Mouse (Mus musculus) midbrain, embryonic 15.5 days (tissue): ENCODE data around the gene Pou4f2. TPM values are rescaled to one million over a fixed set of nuclear protein-coding genes. Genes with fewer than 3 reads are reported as not detected.

Experiments
- ATAC-seq: fragments of 200-750 bp; cut with Nextera tagmentation; replicated peaks from 2 replicates; pipeline ENCODE4 v1.8.0; 2017; ENCODE audit warnings: moderate TSS enrichment
- H3K27ac ChIP-seq: fragments of 300-500 bp; sonication (generic); 2 replicates; pipeline ENCODE4 v1.5.1; 2015; ENCODE audit warnings: mild to moderate bottlenecking, inconsistent platforms
- H3K27me3 ChIP-seq: fragments of 300-500 bp; sonication (generic); replicated peaks from 2 replicates; pipeline ENCODE4 v1.6.1; 2015; ENCODE audit warnings: inconsistent platforms
- H3K36me3 ChIP-seq: fragments of 300-500 bp; sonication (generic); replicated peaks from 2 replicates; pipeline ENCODE4 v1.6.1; 2015; ENCODE audit warnings: inconsistent platforms
- H3K4me1 ChIP-seq: fragments of 300-500 bp; sonication (generic); 2 replicates; pipeline ENCODE4 v1.6.1; 2015; ENCODE audit warnings: inconsistent platforms
- H3K4me2 ChIP-seq: fragments of 300-500 bp; sonication (generic); 2 replicates; pipeline ENCODE4 v1.6.1; 2015; ENCODE audit warnings: inconsistent platforms, mild to moderate bottlenecking, moderate library complexity
- H3K4me3 ChIP-seq: fragments of 300-500 bp; sonication (generic); 2 replicates; pipeline ENCODE4 v1.5.1; 2015; ENCODE audit warnings: mild to moderate bottlenecking, inconsistent platforms
- H3K9ac ChIP-seq: fragments of 300-500 bp; sonication (generic); 2 replicates; pipeline ENCODE4 v1.6.1; 2015; ENCODE audit warnings: mild to moderate bottlenecking, inconsistent platforms
- H3K9me3 ChIP-seq: fragments of 300-500 bp; sonication (generic); 2 replicates; pipeline ENCODE4 v1.6.1; 2016; ENCODE audit warnings: inconsistent platforms
- WGBS: fragments of 180-500 bp; shearing (Covaris S2); methylation state at CpG from one replicate; pipeline ENCODE4 v1.1.7; 2015; ENCODE audit warnings: mixed read lengths; 5-methylcytosine and 5-hydroxymethylcytosine counted together
- polyA plus RNA-seq: library from polyadenylated mRNA; unstranded; fragments of >200 nt; fragmentation: Nextera tagmentation; extraction: Ambion mirVana; gene quantifications from 2 replicates; pipeline ENCODE4 v1.2.1, GENCODE M21; 2015

The Pou4f2 gene
- 15.8 and 19.3 TPM in 2 replicates for polyA plus RNA-seq

- peak within 1 kb of the TSS; percentile 43 for H3K4me3 ChIP-seq
- peaks cover 50% of the 10 kb centered on the region for H3K27me3 ChIP-seq
- H3K9ac ChIP-seq, result peak within 1 kb of the TSS; percentile 42
- H3K36me3 ChIP-seq, result no peaks in the 10 kb centered on the region
- H3K27ac ChIP-seq, result peak within 1 kb of the TSS; percentile 72
- H3K9me3 ChIP-seq, result no peaks in the 10 kb centered on the region
- peaks cover 35% of the 10 kb centered on the region for H3K4me1 ChIP-seq
- WGBS, result under 1% methylated on average over 54 of the region's 54 CpGs
- peak; percentile 64 for ATAC-seq
- H3K4me2 ChIP-seq, result peak within 1 kb of the TSS; percentile 67
Measured at GRCm38 (mm10) chr8:78436071-78436651, at the start of gene Pou4f2. Pou4f2 (minus strand) TSS chr8:78436645.

- Histone ChIP-seq H3K36me3 (no peaks in the 10 kb centered on the region), H3K9ac (no peak overlapping the region), H3K9me3 (no peaks in the 10 kb centered on the region), H3K4me3 (no peak overlapping the region), H3K4me2 (no peak overlapping the region), H3K27me3 (no peaks in the 10 kb centered on the region), H3K4me1 (no peaks in the 10 kb centered on the region), H3K27ac (no peak overlapping the region)
- 65% methylated on average over 6 of the region's 6 CpGs for WGBS
- no peak for ATAC-seq
Measured at GRCm38 (mm10) chr8:78477051-78477829, 40.8 kb upstream of the Pou4f2 start.

DNA sequence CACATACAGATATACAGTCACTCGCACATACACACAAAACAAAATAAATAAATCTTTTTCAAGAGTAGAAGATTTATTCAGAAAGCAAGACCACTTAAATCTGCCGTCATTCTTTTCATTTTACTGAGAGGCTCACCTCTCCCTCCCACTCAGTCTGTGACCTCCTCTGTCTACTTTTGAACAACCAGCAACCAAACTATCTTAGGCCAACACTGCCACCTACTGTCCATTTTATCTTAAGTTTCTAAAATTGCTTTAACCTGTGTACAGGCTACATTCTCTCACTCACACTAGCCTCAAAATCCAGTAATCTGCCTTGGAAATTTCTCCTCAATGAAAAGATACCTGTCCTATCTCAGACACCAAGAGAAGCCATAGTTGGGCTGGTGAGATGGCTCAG, 31.4 kb upstream of the Pou4f2 start:
- ATAC-seq, result no peak
- no peak overlapping the region for H3K9ac ChIP-seq
- no peaks in the 10 kb centered on the region for H3K36me3 ChIP-seq
- H3K4me1 ChIP-seq, result no peaks in the 10 kb centered on the region
- H3K9me3 ChIP-seq, result no peaks in the 10 kb centered on the region
- no peak overlapping the region for H3K4me2 ChIP-seq
- no peak overlapping the region for H3K27ac ChIP-seq
- 81% methylated on average over 2 of the region's 2 CpGs for WGBS
- no peaks in the 10 kb centered on the region for H3K27me3 ChIP-seq
- no peak overlapping the region for H3K4me3 ChIP-seq

- H3K4me1 ChIP-seq, result no peaks in the 10 kb centered on the region
Measured at GRCm38 (mm10) chr8:78463941-78464340, 27.5 kb upstream of the Pou4f2 start.

GRCm38 (mm10) chr8:78456441-78456840, 20.0 kb upstream of the Pou4f2 start:
- Histone ChIP-seq H3K4me2 (no peak overlapping the region), H3K27ac (no peak overlapping the region), H3K4me1 (no peaks in the 10 kb centered on the region), H3K36me3 (no peaks in the 10 kb centered on the region), H3K9me3 (no peaks in the 10 kb centered on the region), H3K27me3 (no peaks in the 10 kb centered on the region), H3K4me3 (no peak overlapping the region), H3K9ac (no peak overlapping the region)
- no peak for ATAC-seq
- 79% methylated on average over 3 of the region's 3 CpGs for WGBS

More at GRCm38 (mm10) chr8:78463941-78464340, 27.5 kb upstream of the Pou4f2 start:
- Histone ChIP-seq H3K36me3 (no peaks in the 10 kb centered on the region), H3K27ac (no peak overlapping the region), H3K9ac (no peak overlapping the region), H3K9me3 (no peaks in the 10 kb centered on the region), H3K4me2 (no peak overlapping the region), H3K27me3 (no peaks in the 10 kb centered on the region), H3K4me3 (no peak overlapping the region)
- no peak for ATAC-seq
- WGBS, result 92% methylated on average over 2 of the region's 2 CpGs

DNA sequence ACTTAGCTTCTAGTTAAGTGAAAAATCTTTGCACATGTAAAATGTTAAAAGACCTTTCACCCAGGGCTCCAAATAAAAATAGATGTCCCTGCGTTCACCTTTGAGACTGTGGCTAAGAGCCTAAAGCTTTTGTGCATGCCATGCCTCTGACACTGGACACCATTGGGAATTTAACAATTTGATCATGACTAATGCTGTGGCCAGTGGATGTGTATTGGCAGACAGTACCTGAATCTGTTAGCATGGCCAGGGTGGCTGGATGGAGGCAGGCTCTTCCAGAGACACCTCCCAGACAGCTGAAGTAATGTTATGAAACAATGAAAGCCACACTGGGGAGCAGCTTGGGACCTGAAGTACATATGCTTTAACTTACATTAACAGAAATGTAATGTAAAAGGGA, 6.3 kb upstream of the Pou4f2 start:
- no peak overlapping the region for H3K4me3 ChIP-seq
- no peak for ATAC-seq
- WGBS, result 58% methylated on average over 1 of the region's 1 CpGs
- no peak overlapping the region for H3K9ac ChIP-seq
- H3K4me1 ChIP-seq, result peaks cover 6% of the 10 kb centered on the region
- H3K9me3 ChIP-seq, result no peaks in the 10 kb centered on the region
- H3K36me3 ChIP-seq, result no peaks in the 10 kb centered on the region
- H3K27me3 ChIP-seq, result peaks cover 37% of the 10 kb centered on the region
- H3K27ac ChIP-seq, result no peak overlapping the region
- no peak overlapping the region for H3K4me2 ChIP-seq

DNA sequence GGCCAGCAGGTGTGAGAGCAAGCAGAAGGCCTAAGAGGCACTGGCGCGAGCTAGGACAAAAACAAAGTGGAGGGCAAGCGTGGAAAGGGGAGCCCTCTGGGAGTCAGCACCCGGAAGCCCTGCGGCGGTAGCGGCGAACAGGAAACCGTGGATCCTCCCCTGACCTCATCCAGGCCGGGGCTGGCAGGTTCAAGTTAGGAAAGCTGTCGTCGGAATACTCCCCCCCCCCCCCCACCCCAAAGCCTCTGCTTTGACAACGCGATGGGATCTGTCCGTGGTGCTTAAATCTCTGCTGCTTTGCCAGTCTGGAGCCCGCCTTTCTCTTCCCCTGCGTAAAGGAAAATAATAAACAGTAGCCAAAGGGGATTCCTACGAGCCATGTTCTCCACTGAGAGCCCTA, 1.7 kb upstream of the Pou4f2 start:
- Histone ChIP-seq H3K36me3 (no peaks in the 10 kb centered on the region), H3K4me2 (peak overlapping the region; percentile 67), H3K4me1 (peaks cover 35% of the 10 kb centered on the region), H3K9me3 (no peaks in the 10 kb centered on the region), H3K27me3 (peaks cover 49% of the 10 kb centered on the region), H3K4me3 (peak overlapping the region; percentile 43), H3K9ac (no peak overlapping the region), H3K27ac (peak overlapping the region; percentile 72)
- ATAC-seq, result no peak
- WGBS, result 0% methylated on average over 18 of the region's 18 CpGs

GRCm38 (mm10) chr8:78437140-78438045, 948 bp upstream of the Pou4f2 start:
- Histone ChIP-seq H3K27ac (peak overlapping the region; percentile 72), H3K4me2 (peak overlapping the region; percentile 67), H3K4me1 (peaks cover 35% of the 10 kb centered on the region), H3K27me3 (peaks cover 52% of the 10 kb centered on the region), H3K36me3 (no peaks in the 10 kb centered on the region), H3K9ac (peak overlapping the region; percentile 42), H3K4me3 (peak overlapping the region; percentile 43), H3K9me3 (no peaks in the 10 kb centered on the region)
- 2% methylated on average over 32 of the region's 32 CpGs for WGBS
- ATAC-seq, result peak; percentile 62

GRCm38 (mm10) chr8:78436661-78437060, 216 bp upstream of the Pou4f2 start:
- peak; percentile 53; the same call in 1 of the 2 replicates for ATAC-seq
- WGBS, result 0% methylated on average over 23 of the region's 25 CpGs
- Histone ChIP-seq H3K9me3 (no peaks in the 10 kb centered on the region), H3K4me1 (peaks cover 35% of the 10 kb centered on the region), H3K9ac (peak overlapping the region; percentile 42), H3K4me3 (peak overlapping the region; percentile 43), H3K27ac (peak overlapping the region; percentile 72), H3K27me3 (peaks cover 51% of the 10 kb centered on the region), H3K4me2 (peak overlapping the region; percentile 67), H3K36me3 (no peaks in the 10 kb centered on the region)

DNA sequence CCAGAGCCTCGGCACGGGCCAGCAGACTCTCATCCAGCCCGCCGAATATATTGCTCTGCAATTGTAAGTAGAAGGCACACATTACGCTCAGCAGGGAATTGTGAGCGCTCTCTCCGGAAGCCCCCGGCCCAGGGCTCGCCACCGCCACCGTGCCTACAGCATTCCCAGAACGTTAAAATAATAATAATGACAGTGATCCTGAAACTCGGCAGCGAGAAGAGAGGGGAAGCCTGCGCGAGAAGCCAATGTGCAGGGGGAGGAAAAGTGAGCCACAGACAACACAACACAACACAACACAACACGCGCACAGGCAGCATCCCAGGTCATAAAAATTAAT, 853 bp downstream of the Pou4f2 start:
- H3K9me3 ChIP-seq, result no peaks in the 10 kb centered on the region
- ATAC-seq, result peak; percentile 2
- WGBS, result under 1% methylated on average over 18 of the region's 18 CpGs
- H3K27ac ChIP-seq, result peak overlapping the region; percentile 72
- no peaks in the 10 kb centered on the region for H3K36me3 ChIP-seq
- H3K4me1 ChIP-seq, result peaks cover 35% of the 10 kb centered on the region
- peak overlapping the region; percentile 42 for H3K9ac ChIP-seq
- peaks cover 50% of the 10 kb centered on the region for H3K27me3 ChIP-seq
- H3K4me3 ChIP-seq, result peak overlapping the region; percentile 43
- H3K4me2 ChIP-seq, result peak overlapping the region; percentile 67

- Histone ChIP-seq H3K27ac (peak overlapping the region; percentile 72), H3K4me2 (peak overlapping the region; percentile 67), H3K4me1 (peaks cover 32% of the 10 kb centered on the region), H3K36me3 (no peaks in the 10 kb centered on the region), H3K9ac (peak overlapping the region; percentile 42), H3K27me3 (peaks cover 49% of the 10 kb centered on the region), H3K4me3 (peak overlapping the region; percentile 43), H3K9me3 (no peaks in the 10 kb centered on the region)
- peak; percentile 19; the same call in 1 of the 2 replicates for ATAC-seq
- WGBS, result 1% methylated on average over 62 of the region's 62 CpGs
Measured at GRCm38 (mm10) chr8:78434823-78435623, 1.4 kb downstream of the Pou4f2 start.
